Mouse (Mus musculus) spleen, postnatal 10 days (tissue): Measurements from ENCODE around the gene Rnase4.

Experiments used
- DNase-seq, 2 experiments: peaks; one replicate each; pipeline ENCODE4 v3.0.0; 2021 to 2022; ENCODE audit warnings: low spot score in 2 of 2

The Rnase4 gene

GRCm38 (mm10) chr14:51128775-51129623 lies 38.1 kb downstream of the Rnase4 start:
- peak; percentile 56 to 66 for DNase-seq

GRCm38 (mm10) chr14:51129624-51129975 lies 38.7 kb downstream of the Rnase4 start:
- DNase-seq = peak in 1 of 2 experiments; percentile 31

GRCm38 (mm10) chr14:51130315-51130940 lies 39.6 kb downstream of the Rnase4 start:
- peak; percentile 46 for DNase-seq

- DNase-seq = peak; percentile 36 to 45
Measured at GRCm38 (mm10) chr14:51131086-51131815, 40.4 kb downstream of the Rnase4 start.

GRCm38 (mm10) chr14:51132372-51132771 lies 41.5 kb downstream of the Rnase4 start:
- DNase-seq = no peak

GRCm38 (mm10) chr14:51140342-51140741 lies 49.5 kb downstream of the Rnase4 start:
- no peak for DNase-seq

GRCm38 (mm10) chr14:51142119-51142518 lies 51.2 kb downstream of the Rnase4 start:
- no peak for DNase-seq

GRCm38 (mm10) chr14:51142568-51142967 lies 51.7 kb downstream of the Rnase4 start:
- no peak for DNase-seq

- no peak for DNase-seq
Measured at GRCm38 (mm10) chr14:51143287-51143686, 52.4 kb downstream of the Rnase4 start.

- peak in 1 of 2 experiments; percentile 33 for DNase-seq
Measured at GRCm38 (mm10) chr14:51143937-51144336, 53.1 kb downstream of the Rnase4 start.

- DNase-seq = no peak
Measured at GRCm38 (mm10) chr14:51144451-51144850, 53.6 kb downstream of the Rnase4 start.

GRCm38 (mm10) chr14:51145521-51145920 lies 54.6 kb downstream of the Rnase4 start:
- no peak for DNase-seq

GRCm38 (mm10) chr14:51146685-51147084 lies 55.8 kb downstream of the Rnase4 start, which contains the start of gene Rnase1:
TSS of gene Rnase1 (minus strand) at chr14:51146785.
- no peak for DNase-seq

- DNase-seq = no peak
Measured at GRCm38 (mm10) chr14:51148006-51148405, 57.1 kb downstream of the Rnase4 start.

GRCm38 (mm10) chr14:51149164-51149563 lies 58.3 kb downstream of the Rnase4 start:
- DNase-seq = no peak

GRCm38 (mm10) chr14:51150206-51150831 lies 59.4 kb downstream of the Rnase4 start:
- no peak for DNase-seq

- no peak for DNase-seq
Measured at GRCm38 (mm10) chr14:51152249-51152870, 61.5 kb downstream of the Rnase4 start.
